Mouse (Mus musculus) neural tube, embryonic 11.5 days (tissue): ENCODE measurements at regions not wholly inside any gene's neighbourhood (a gene's known extent, or its start where the extent isn't known, plus 50 kb on each side); places are given as distances from the start of the nearest gene placed in this dataset.

Experiments used
- ATAC-seq: fragments of 200-750 bp; cut with Nextera tagmentation; 2 replicates; pipeline ENCODE4 v1.8.0; 2017; ENCODE audit warnings: moderate number of reproducible peaks, mild to moderate bottlenecking, moderate TSS enrichment, moderate library complexity; ENCODE audit not compliant: insufficient read depth, low FRiP score, low TSS enrichment
- DNase-seq: peaks from one replicate; pipeline ENCODE4 v3.0.0-alpha.2; 2015; ENCODE audit warnings: low spot score
- H3K27ac ChIP-seq: fragments of 300-500 bp; sonication (generic); 2 replicates; pipeline ENCODE4 v1.5.1; 2014; ENCODE audit warnings: low read depth, mild to moderate bottlenecking, low read length
- H3K27me3 ChIP-seq: fragments of 300-500 bp; sonication (generic); 2 replicates; pipeline ENCODE4 v1.6.1; 2014; ENCODE audit warnings: mild to moderate bottlenecking, low read length, mixed read lengths; ENCODE audit not compliant: control insufficient read depth, insufficient read depth
- H3K36me3 ChIP-seq: fragments of 300-500 bp; sonication (generic); 2 replicates; pipeline ENCODE4 v1.6.1; 2014; ENCODE audit warnings: mild to moderate bottlenecking, low read length, moderate library complexity, mixed read lengths; ENCODE audit not compliant: control insufficient read depth, insufficient read depth
- H3K4me1 ChIP-seq: fragments of 300-500 bp; sonication (generic); 2 replicates; pipeline ENCODE4 v1.6.1; 2014; ENCODE audit warnings: low read length, mixed read lengths; ENCODE audit not compliant: control insufficient read depth, insufficient read depth
- H3K4me2 ChIP-seq: fragments of 300-500 bp; sonication (generic); 2 replicates; pipeline ENCODE4 v1.6.1; 2014; ENCODE audit warnings: low read depth, mild to moderate bottlenecking, moderate library complexity
- H3K4me3 ChIP-seq: fragments of 300-500 bp; sonication (generic); 2 replicates; pipeline ENCODE4 v1.5.1; 2014; ENCODE audit warnings: low read depth, low read length
- H3K9ac ChIP-seq: fragments of 300-500 bp; sonication (generic); 2 replicates; pipeline ENCODE4 v1.6.1; 2014; ENCODE audit warnings: mild to moderate bottlenecking, low read length
- H3K9me3 ChIP-seq: fragments of 300-500 bp; sonication (generic); 2 replicates; pipeline ENCODE4 v1.6.1; 2016; ENCODE audit warnings: low read length; ENCODE audit not compliant: control insufficient read depth
- WGBS: fragments of 180-500 bp; shearing (Covaris S2); extraction: QIAGEN DNeasy Blood & Tissue Kit; methylation state at CpG from one replicate; pipeline ENCODE4 v1.1.7; 2014; 5-methylcytosine and 5-hydroxymethylcytosine counted together

GRCm38 (mm10) chr8:42442786-42443185, 698.5 kb downstream of the Triml1 start:
- Histone ChIP-seq H3K9ac (no peak overlapping the region), H3K4me1 (no peaks in the 10 kb centered on the region), H3K27ac (no peak overlapping the region), H3K27me3 (no peaks in the 10 kb centered on the region), H3K4me3 (no peak overlapping the region), H3K36me3 (no peaks in the 10 kb centered on the region), H3K4me2 (no peak overlapping the region), H3K9me3 (no peaks in the 10 kb centered on the region)
- DNase-seq (no peak), ATAC-seq (no peak)

GRCm38 (mm10) chr8:42402632-42403031, 738.7 kb downstream of the Triml1 start:
- ATAC-seq (no peak), DNase-seq (no peak)
- Histone ChIP-seq H3K27ac (no peak overlapping the region), H3K4me1 (no peaks in the 10 kb centered on the region), H3K9ac (no peak overlapping the region), H3K4me3 (no peak overlapping the region), H3K9me3 (no peaks in the 10 kb centered on the region), H3K36me3 (no peaks in the 10 kb centered on the region), H3K4me2 (no peak overlapping the region), H3K27me3 (no peaks in the 10 kb centered on the region)
- 49% methylated on average over 2 of the region's 2 CpGs for WGBS

GRCm38 (mm10) chr8:42396886-42397285, 744.4 kb downstream of the Triml1 start:
- Histone ChIP-seq H3K9me3 (no peaks in the 10 kb centered on the region), H3K4me2 (no peak overlapping the region), H3K27me3 (no peaks in the 10 kb centered on the region), H3K9ac (no peak overlapping the region), H3K27ac (no peak overlapping the region), H3K4me3 (no peak overlapping the region), H3K4me1 (no peaks in the 10 kb centered on the region), H3K36me3 (no peaks in the 10 kb centered on the region)
- no peak for DNase-seq
- 92% methylated on average over 3 of the region's 3 CpGs for WGBS
- ATAC-seq = no peak

- 75% methylated on average over 3 of the region's 3 CpGs for WGBS
- no peaks in the 10 kb centered on the region for H3K36me3 ChIP-seq
- no peak overlapping the region for H3K4me2 ChIP-seq
- H3K4me3 ChIP-seq = no peak overlapping the region
- H3K27ac ChIP-seq = no peak overlapping the region
- H3K27me3 ChIP-seq = no peaks in the 10 kb centered on the region
- no peak for DNase-seq
- no peak for ATAC-seq
- no peaks in the 10 kb centered on the region for H3K4me1 ChIP-seq
- no peaks in the 10 kb centered on the region for H3K9me3 ChIP-seq
- no peak overlapping the region for H3K9ac ChIP-seq
Measured at GRCm38 (mm10) chr8:42388816-42389215, 752.5 kb downstream of the Triml1 start.

GRCm38 (mm10) chr8:42348073-42348603, 793.1 kb downstream of the Triml1 start:
- Histone ChIP-seq H3K36me3 (no peaks in the 10 kb centered on the region), H3K9me3 (no peaks in the 10 kb centered on the region), H3K27me3 (no peaks in the 10 kb centered on the region), H3K4me3 (no peak overlapping the region), H3K4me1 (no peaks in the 10 kb centered on the region), H3K27ac (no peak overlapping the region), H3K9ac (no peak overlapping the region), H3K4me2 (no peak overlapping the region)
- no peak for ATAC-seq
- DNase-seq = no peak
- 69% methylated on average over 3 of the region's 3 CpGs for WGBS

GRCm38 (mm10) chr8:42334708-42335107, 806.6 kb downstream of the Triml1 start:
- ATAC-seq (no peak), DNase-seq (no peak)
- H3K27ac ChIP-seq = no peak overlapping the region
- no peak overlapping the region for H3K4me2 ChIP-seq
- H3K4me1 ChIP-seq = no peaks in the 10 kb centered on the region
- WGBS = 90% methylated on average over 9 of the region's 9 CpGs
- H3K9ac ChIP-seq = no peak overlapping the region
- no peaks in the 10 kb centered on the region for H3K27me3 ChIP-seq
- no peak overlapping the region for H3K4me3 ChIP-seq
- no peaks in the 10 kb centered on the region for H3K36me3 ChIP-seq
- no peaks in the 10 kb centered on the region for H3K9me3 ChIP-seq

- no peaks in the 10 kb centered on the region for H3K36me3 ChIP-seq
- no peak for DNase-seq
- no peaks in the 10 kb centered on the region for H3K4me1 ChIP-seq
- H3K27me3 ChIP-seq = no peaks in the 10 kb centered on the region
- 86% methylated on average over 4 of the region's 4 CpGs for WGBS
- H3K27ac ChIP-seq = no peak overlapping the region
- no peak for ATAC-seq
- H3K9ac ChIP-seq = no peak overlapping the region
- no peaks in the 10 kb centered on the region for H3K9me3 ChIP-seq
- H3K4me3 ChIP-seq = no peak overlapping the region
- no peak overlapping the region for H3K4me2 ChIP-seq
Measured at GRCm38 (mm10) chr8:42324663-42325062, 816.6 kb downstream of the Triml1 start.

GRCm38 (mm10) chr8:42322862-42323261, 818.4 kb downstream of the Triml1 start:
- DNase-seq (no peak), ATAC-seq (no peak)
- Histone ChIP-seq H3K9me3 (no peaks in the 10 kb centered on the region), H3K4me2 (no peak overlapping the region), H3K4me3 (no peak overlapping the region), H3K27ac (no peak overlapping the region), H3K27me3 (no peaks in the 10 kb centered on the region), H3K9ac (no peak overlapping the region), H3K36me3 (no peaks in the 10 kb centered on the region), H3K4me1 (no peaks in the 10 kb centered on the region)

GRCm38 (mm10) chr8:42311060-42311459, 830.2 kb downstream of the Triml1 start:
- no peaks in the 10 kb centered on the region for H3K27me3 ChIP-seq
- H3K4me1 ChIP-seq = no peaks in the 10 kb centered on the region
- H3K27ac ChIP-seq = no peak overlapping the region
- no peak overlapping the region for H3K9ac ChIP-seq
- 87% methylated on average over 1 of the region's 1 CpGs for WGBS
- H3K4me2 ChIP-seq = no peak overlapping the region
- DNase-seq (no peak), ATAC-seq (no peak)
- H3K9me3 ChIP-seq = no peaks in the 10 kb centered on the region
- H3K36me3 ChIP-seq = no peaks in the 10 kb centered on the region
- no peak overlapping the region for H3K4me3 ChIP-seq
